Mouse (Mus musculus): ENCODE measurements around the gene Eif2b3. TPM values are rescaled to one million over a fixed set of nuclear protein-coding genes. Genes with fewer than 3 reads are reported as not detected.

The Eif2b3 gene
- polyA plus RNA-seq, 1 experiment from 2014 or later: 35.3 TPM

DNA sequence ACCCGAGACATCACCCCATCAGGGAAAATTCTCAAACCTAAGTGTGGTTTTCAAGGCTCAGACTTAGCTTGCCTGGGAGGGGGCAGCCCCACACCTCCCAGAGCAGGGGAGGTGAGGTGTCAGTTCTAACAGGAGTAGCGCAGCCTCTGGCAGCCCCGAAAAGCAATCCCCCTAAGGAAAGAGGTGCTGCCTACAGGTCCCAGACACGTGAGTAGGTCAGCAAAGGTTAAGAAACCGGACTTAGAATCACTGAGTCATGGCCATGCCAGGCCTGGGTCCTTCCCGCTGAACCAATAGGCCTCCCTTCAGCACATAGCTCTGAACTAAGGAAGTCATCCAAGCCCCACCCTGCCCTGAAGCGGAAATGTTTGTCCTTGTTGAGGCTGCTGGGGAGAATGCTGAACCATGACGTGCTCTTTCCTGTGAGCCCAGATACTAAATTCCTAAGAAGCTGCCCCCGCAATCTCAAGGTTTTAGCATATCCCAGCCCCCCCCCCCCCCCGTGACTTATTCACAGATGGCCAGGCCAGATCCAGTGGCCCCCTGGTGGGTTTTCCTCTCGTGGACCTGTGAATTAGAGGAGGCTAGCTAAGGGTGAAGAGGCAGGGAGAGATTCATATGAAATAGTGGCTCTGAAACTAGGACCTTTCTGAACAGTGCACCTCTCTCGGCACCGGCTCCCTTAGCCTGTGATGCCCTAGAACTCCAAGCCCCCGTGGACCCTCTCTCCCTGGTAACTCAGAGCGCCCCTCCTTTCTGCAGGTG lies 106.9 kb downstream of the Eif2b3 start:
- peak overlapping the region; percentile 89 for H3K27ac ChIP-seq
- ATAC-seq (ENCODE audit: insufficient read depth, low FRiP score, low read depth): peak; percentile 60; the same call in 1 of the 2 replicates
- peaks cover 24% of the 10 kb centered on the region for H3K4me1 ChIP-seq
- H3K9me3 ChIP-seq: no peaks in the 10 kb centered on the region
- H3K36me3 ChIP-seq: peaks cover 7% of the 10 kb centered on the region; the same call in 1 of the 2 replicates
- no peak overlapping the region for H3K4me3 ChIP-seq (replicated peaks)
- no peak overlapping the region for H3K9ac ChIP-seq
- H3K27me3 ChIP-seq (replicated peaks): no peaks in the 10 kb centered on the region
- H3K4me2 ChIP-seq: peak overlapping the region; percentile 31
- 39% methylated on average over 15 of the region's 15 CpGs for WGBS

DNA sequence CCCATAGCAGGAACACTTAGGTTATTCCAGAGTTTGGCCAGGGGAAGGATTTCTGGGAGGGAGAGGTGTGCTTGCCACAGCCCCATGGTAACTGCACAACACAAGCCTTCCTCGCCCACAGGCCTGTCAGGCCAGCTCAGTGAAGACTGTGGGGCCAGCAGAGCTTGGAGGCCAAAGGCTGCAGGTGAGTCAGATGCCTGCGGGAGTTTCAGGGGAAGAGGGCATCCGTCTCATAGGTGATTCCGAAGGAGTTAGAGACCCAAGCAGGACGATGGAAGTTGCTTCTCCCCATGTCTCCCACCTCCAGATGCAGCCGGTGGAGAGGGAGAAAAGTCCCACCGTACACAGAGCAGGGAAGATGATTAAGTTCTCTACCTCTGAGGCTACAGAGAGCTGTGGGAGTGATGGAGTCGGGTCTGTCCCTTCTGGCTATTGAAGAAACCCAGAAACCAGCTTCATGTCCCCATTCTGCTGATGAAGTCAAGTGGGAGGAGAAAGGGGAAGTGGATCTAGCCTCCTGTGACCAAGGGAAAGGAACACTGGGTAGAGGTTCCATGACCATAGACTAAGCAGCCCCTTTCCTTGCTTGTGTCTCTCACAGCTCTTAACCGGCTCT lies 107.6 kb downstream of the Eif2b3 start, which contains the start of gene Tctex1d4:
Tctex1d4 (plus strand) TSS at position 120 of the 616 bp plus-strand sequence.
- ATAC-seq (ENCODE audit: insufficient read depth, low FRiP score, low read depth): no peak
- no peak within 1 kb of the TSS for H3K9ac ChIP-seq
- peak within 1 kb of the TSS; percentile 31 for H3K4me2 ChIP-seq

DNA sequence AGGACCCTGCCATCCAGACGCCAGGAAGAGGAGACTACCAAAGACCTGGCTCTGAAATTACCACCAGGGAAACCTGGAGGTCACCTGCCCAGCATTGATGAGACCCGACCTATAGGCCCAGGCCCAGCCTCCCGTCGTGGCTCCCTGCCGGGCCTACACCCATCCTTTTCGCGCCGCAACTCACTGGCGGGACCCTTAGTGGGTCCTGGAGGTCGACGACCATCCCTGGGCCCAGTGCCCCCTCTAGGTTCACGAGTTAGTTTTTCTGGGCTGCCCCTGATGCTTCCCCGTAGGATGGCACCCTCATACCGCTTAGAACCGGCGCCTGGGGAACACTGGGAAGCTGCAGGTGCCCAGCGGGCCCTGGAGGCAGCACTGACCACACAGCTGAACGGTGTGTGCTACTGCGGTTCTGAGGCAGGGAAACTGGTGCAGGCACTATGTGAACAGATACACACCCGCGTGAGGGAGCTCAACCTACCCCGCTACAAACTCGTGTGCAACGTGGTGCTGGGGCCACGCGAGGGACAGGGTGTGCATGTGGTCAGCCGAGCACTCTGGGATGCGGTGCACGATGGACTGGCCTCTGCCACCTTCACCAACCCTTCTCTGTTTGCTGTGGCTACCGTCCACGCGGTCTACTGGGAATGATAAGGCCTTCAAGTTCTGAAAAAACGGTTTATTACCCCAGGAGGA lies 108.9 kb downstream of the Eif2b3 start:
- H3K4me1 ChIP-seq: peaks cover 37% of the 10 kb centered on the region
- 87% methylated on average over 33 of the region's 33 CpGs for WGBS
- H3K27ac ChIP-seq: no peak overlapping the region
- H3K4me2 ChIP-seq: no peak overlapping the region
- no peak overlapping the region for H3K9ac ChIP-seq
- H3K4me3 ChIP-seq (replicated peaks): no peak overlapping the region
- ATAC-seq (ENCODE audit: insufficient read depth, low FRiP score, low read depth): no peak
- peaks cover 7% of the 10 kb centered on the region; the same call in 1 of the 2 replicates for H3K36me3 ChIP-seq
- H3K27me3 ChIP-seq (replicated peaks): peaks cover 7% of the 10 kb centered on the region; the same call in 1 of the 2 replicates
- no peaks in the 10 kb centered on the region for H3K9me3 ChIP-seq

More for the DNA sequence above, 107.6 kb downstream of the Eif2b3 start, which contains the start of gene Tctex1d4:
- WGBS: 77% methylated on average over 9 of the region's 9 CpGs
- H3K4me1 ChIP-seq: peaks cover 28% of the 10 kb centered on the region
- H3K9me3 ChIP-seq: no peaks in the 10 kb centered on the region
- no peak within 1 kb of the TSS for H3K4me3 ChIP-seq (replicated peaks)
- H3K27ac ChIP-seq: peak within 1 kb of the TSS; percentile 89
- no peaks in the 10 kb centered on the region for H3K27me3 ChIP-seq (replicated peaks)
- H3K36me3 ChIP-seq: peaks cover 7% of the 10 kb centered on the region; the same call in 1 of the 2 replicates

DNA sequence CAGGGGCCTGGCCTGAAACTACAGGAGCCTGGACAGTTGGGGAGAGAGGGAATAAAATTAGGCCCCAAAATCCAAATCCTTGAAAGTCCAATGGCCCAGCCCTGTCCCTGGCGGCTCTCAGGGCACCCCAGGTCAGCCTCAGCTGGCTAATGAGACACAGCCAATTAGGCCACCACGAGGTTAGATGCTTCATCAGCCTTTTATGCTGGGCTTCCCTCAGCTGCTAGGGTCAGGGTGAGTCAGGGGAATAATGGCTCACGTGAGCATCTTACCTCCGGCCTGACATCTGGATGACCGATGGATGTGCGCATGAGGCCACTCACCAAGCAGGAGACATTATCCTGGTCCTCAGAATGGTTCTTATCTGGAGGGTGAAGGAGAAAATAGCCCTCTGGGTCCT lies 111.6 kb downstream of the Eif2b3 start:
- 83% methylated on average over 6 of the region's 6 CpGs for WGBS
- ATAC-seq (ENCODE audit: insufficient read depth, low FRiP score, low read depth): no peak
- no peak overlapping the region for H3K4me3 ChIP-seq (replicated peaks)
- peaks cover 9% of the 10 kb centered on the region; the same call in 1 of the 2 replicates for H3K27me3 ChIP-seq (replicated peaks)
- H3K36me3 ChIP-seq: peaks cover 7% of the 10 kb centered on the region; the same call in 1 of the 2 replicates
- no peak overlapping the region for H3K27ac ChIP-seq
- H3K4me2 ChIP-seq: no peak overlapping the region
- H3K4me1 ChIP-seq: peaks cover 29% of the 10 kb centered on the region
- H3K9ac ChIP-seq: no peak overlapping the region
- H3K9me3 ChIP-seq: no peaks in the 10 kb centered on the region

DNA sequence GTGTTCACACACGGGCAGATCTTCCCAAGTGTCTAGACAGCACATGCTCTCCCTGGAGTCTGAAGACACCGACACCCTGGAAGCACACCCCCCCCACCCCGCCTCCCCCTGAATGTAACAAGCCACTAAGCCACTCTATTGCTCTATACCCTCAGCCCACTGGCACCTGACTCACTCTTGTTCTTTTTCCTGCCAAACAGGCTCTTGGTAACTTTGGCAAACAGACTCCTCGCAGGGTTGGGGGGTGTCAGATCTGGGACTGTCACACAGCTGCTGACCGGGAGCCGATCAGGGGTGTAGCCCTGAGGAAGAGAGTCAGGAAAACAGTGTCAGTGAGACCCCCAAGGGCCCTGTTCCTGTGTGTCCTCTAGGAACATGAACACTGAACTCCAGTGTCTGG lies 112.0 kb downstream of the Eif2b3 start:
- H3K27ac ChIP-seq: no peak overlapping the region
- peaks cover 7% of the 10 kb centered on the region; the same call in 1 of the 2 replicates for H3K36me3 ChIP-seq
- WGBS: 64% methylated on average over 6 of the region's 6 CpGs
- no peaks in the 10 kb centered on the region for H3K9me3 ChIP-seq
- H3K4me2 ChIP-seq: no peak overlapping the region
- peaks cover 26% of the 10 kb centered on the region for H3K4me1 ChIP-seq
- H3K4me3 ChIP-seq (replicated peaks): no peak overlapping the region
- no peak for ATAC-seq (ENCODE audit: insufficient read depth, low FRiP score, low read depth)
- no peak overlapping the region for H3K9ac ChIP-seq
- peaks cover 9% of the 10 kb centered on the region; the same call in 1 of the 2 replicates for H3K27me3 ChIP-seq (replicated peaks)

DNA sequence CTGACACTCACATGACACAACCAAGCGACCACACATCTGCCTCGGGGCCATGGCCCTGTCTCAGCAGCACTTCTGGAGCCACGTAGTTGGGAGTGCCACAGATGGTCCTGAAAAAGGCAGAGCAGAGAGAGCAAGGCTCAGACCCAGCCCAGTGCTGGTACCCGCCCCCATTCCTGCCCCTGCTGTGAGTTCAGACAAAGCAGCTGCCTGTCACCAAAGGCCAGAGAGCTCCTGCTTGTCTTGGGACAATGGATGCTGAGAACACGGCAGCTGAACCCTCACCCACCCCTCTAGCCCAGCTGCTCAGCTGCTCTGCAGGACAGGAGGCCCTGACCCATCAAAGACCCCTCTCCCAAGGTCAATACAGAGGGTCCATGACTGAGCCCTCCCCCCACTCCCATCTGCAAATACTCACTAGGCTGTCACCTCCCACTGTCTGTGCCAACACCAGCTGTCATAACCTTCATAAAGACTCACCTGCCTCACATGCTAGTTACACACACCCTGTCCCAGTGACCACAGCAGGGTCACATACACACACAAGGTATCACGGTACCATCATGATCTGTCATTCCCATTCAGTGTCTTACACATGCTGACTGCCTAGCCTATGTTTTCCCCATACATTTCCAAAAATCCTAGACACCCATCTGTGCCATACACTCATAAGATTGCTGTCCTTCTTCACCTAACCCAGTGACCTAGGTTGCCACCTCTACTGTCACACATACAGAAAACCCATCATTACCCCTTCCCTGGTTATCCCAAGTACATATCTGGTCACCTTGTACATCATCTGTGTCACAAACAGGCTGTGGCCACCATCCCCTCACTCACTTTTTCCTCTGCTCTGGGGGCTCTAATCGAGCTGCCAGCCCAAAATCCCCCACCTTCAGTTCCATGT lies 112.9 kb downstream of the Eif2b3 start:
- Histone ChIP-seq H3K9ac (no peak overlapping the region), H3K27ac (no peak overlapping the region), H3K4me3 (replicated peaks) (peak overlapping the region; percentile 67; the same call in 1 of the 2 replicates), H3K4me2 (peak overlapping the region; percentile 97), H3K36me3 (peaks cover 7% of the 10 kb centered on the region; the same call in 1 of the 2 replicates), H3K4me1 (peaks cover 20% of the 10 kb centered on the region), H3K9me3 (no peaks in the 10 kb centered on the region), H3K27me3 (replicated peaks) (peaks cover 9% of the 10 kb centered on the region; the same call in 1 of the 2 replicates)
- 48% methylated on average over 7 of the region's 7 CpGs for WGBS
- no peak for ATAC-seq (ENCODE audit: insufficient read depth, low FRiP score, low read depth)

DNA sequence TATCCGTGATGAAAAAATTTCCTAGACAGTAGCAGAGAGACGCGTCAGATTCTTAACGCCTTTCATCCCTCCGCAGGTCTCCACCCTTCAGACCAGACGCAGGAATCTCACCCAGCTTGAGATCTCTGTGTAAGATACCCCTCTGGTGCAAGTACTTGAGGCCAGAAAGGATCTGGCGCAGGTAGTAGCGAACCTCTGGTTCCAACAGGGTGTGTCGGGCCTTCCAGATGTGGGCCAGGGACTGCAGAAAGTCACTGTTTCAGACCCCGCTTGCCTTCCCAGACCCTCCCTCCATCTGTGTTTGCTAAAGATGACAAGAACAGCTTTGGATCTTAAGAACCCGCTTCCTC lies 113.6 kb downstream of the Eif2b3 start:
- H3K27me3 ChIP-seq (replicated peaks): peaks cover 9% of the 10 kb centered on the region; the same call in 1 of the 2 replicates
- peaks cover 20% of the 10 kb centered on the region for H3K4me1 ChIP-seq
- H3K4me2 ChIP-seq: peak overlapping the region; percentile 97
- 22% methylated on average over 11 of the region's 11 CpGs for WGBS
- peak overlapping the region; percentile 86; the same call in 1 of the 2 replicates for H3K9ac ChIP-seq
- H3K27ac ChIP-seq: no peak overlapping the region
- H3K9me3 ChIP-seq: no peaks in the 10 kb centered on the region
- no peak for ATAC-seq (ENCODE audit: insufficient read depth, low FRiP score, low read depth)
- peaks cover 7% of the 10 kb centered on the region; the same call in 1 of the 2 replicates for H3K36me3 ChIP-seq
- H3K4me3 ChIP-seq (replicated peaks): peak overlapping the region; percentile 67

DNA sequence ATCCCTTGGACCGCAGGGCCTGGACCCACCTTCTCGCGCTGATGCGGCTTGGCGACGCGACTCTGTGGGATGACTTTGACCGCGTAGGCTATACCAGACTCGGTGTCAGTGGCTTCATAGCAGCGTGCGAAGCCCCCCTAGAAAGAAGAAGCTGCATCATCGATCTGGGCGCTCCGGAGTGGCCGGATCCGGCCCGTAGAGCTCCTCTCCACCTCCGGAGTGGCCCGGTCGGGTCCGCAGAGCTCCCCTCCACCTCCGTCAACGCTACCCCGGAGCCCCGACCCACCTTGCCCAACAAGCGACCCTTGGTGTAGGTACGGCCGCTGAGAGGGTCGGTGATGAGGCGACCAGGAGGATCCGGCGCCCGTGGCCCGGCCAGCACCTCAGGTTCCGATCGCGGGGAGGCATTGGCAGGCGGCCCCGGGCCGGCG lies 114.2 kb downstream of the Eif2b3 start:
- H3K4me1 ChIP-seq: peaks cover 20% of the 10 kb centered on the region
- peak overlapping the region; percentile 86 for H3K9ac ChIP-seq
- H3K4me2 ChIP-seq: peak overlapping the region; percentile 97
- H3K27ac ChIP-seq: no peak overlapping the region
- H3K36me3 ChIP-seq: peaks cover 7% of the 10 kb centered on the region; the same call in 1 of the 2 replicates
- ATAC-seq (ENCODE audit: insufficient read depth, low FRiP score, low read depth): 0 out of 2 replicates have a peak, but pooled peaks have one; percentile 1
- H3K27me3 ChIP-seq (replicated peaks): peaks cover 9% of the 10 kb centered on the region; the same call in 1 of the 2 replicates
- WGBS: under 1% methylated on average over 42 of the region's 42 CpGs
- peak overlapping the region; percentile 67 for H3K4me3 ChIP-seq (replicated peaks)
- H3K9me3 ChIP-seq: no peaks in the 10 kb centered on the region

DNA sequence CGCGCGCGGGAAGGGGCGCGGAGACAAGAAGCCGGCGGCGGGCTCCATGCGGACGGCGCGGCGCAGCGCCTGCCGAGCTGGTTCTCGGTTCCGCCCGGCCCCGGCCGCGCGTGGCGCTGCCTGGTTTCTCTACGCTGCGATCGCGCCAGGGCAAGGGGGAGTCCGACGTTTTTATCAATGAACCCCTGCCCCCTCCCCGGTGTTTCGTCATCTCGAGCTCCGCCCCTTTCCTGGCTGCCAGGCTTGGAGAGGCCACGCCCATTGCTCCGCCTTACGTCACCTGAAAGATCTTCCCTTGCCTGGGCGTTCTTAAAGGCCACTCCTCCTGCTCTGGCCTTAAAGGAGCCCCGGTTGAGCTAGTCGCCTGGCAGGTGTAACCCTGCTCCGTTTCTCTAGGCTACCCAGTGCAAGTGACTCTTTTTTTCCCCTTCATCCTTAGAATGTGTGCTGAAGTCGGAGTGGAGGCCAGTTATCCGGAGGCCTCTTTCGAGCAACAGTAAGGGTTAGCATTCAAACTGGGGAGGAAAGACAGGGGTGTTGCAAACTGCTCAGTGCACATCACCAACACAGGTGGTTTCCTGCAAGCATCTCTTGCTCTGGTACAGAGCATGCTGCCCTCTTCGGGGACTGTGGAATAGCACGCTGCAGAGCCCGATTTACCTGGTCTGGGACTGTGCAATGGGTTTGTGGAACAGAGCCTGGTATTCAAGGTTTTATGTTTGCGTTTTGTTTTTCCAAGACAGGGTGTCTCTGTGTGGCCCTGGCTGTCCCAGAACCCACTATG lies 114.8 kb downstream of the Eif2b3 start, which contains the start of gene Plk3:
Plk3 (minus strand) TSS at position 147 of the 784 bp plus-strand sequence.
- H3K9ac ChIP-seq: peak within 1 kb of the TSS; percentile 86
- peaks cover 20% of the 10 kb centered on the region for H3K4me1 ChIP-seq
- peaks cover 9% of the 10 kb centered on the region; the same call in 1 of the 2 replicates for H3K27me3 ChIP-seq (replicated peaks)
- peaks cover 3% of the 10 kb centered on the region; the same call in 1 of the 2 replicates for H3K36me3 ChIP-seq
- no peaks in the 10 kb centered on the region for H3K9me3 ChIP-seq
- peak within 1 kb of the TSS; percentile 97 for H3K4me2 ChIP-seq
- peak within 1 kb of the TSS; percentile 67 for H3K4me3 ChIP-seq (replicated peaks)
- peak; percentile 86 for ATAC-seq (ENCODE audit: insufficient read depth, low FRiP score, low read depth)
- 2% methylated on average over 48 of the region's 48 CpGs for WGBS
- H3K27ac ChIP-seq: no peak within 1 kb of the TSS

DNA sequence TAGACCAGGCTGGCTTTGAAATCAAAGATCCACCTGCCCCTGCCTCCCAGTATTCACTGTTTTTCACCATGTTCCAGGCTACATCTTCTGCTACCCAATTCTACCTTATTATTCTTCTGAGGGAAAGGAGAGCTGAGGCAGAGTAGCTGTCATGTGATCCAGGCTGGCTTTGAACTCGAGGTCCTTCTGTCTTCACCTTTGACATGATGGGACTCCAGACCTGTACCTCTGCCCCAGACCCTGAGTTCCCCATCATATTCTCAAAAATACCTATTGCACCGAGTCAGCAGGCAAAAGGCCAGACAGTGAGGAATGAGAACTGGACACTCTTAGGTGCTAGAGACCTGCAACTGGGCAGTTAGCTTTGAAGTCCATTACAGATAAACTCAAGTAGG lies 115.4 kb downstream of the Eif2b3 start:
- Histone ChIP-seq H3K27ac (no peak overlapping the region), H3K4me1 (peaks cover 20% of the 10 kb centered on the region)

More for the DNA sequence above, 115.4 kb downstream of the Eif2b3 start:
- 25% methylated on average over 2 of the region's 2 CpGs for WGBS
- Histone ChIP-seq H3K9ac (no peak overlapping the region), H3K4me2 (peak overlapping the region; percentile 97; the same call in 1 of the 2 replicates), H3K4me3 (replicated peaks) (no peak overlapping the region), H3K36me3 (no peaks in the 10 kb centered on the region), H3K9me3 (no peaks in the 10 kb centered on the region), H3K27me3 (replicated peaks) (peaks cover 9% of the 10 kb centered on the region; the same call in 1 of the 2 replicates)
- ATAC-seq (ENCODE audit: insufficient read depth, low FRiP score, low read depth): no peak
